Mouse (Mus musculus) liver, embryonic 11.5 days (tissue): Measurements from ENCODE around the gene Mettl23. TPM values are rescaled to one million over a fixed set of nuclear protein-coding genes. Genes with fewer than 3 reads are reported as not detected.

Experiments
- ATAC-seq: fragments of 200-750 bp; cut with Nextera tagmentation; replicated peaks from 2 replicates; pipeline ENCODE4 v1.8.0; 2017; ENCODE audit warnings: moderate number of reproducible peaks, mild to moderate bottlenecking, moderate TSS enrichment, moderate library complexity; ENCODE audit not compliant: low FRiP score
- DNase-seq: peaks from one replicate; pipeline ENCODE4 v3.0.0-alpha.2; 2017; ENCODE audit warnings: low spot score
- H3K27ac ChIP-seq: fragments of 300-500 bp; sonication (generic); 2 replicates; pipeline ENCODE4 v1.5.1; 2014; ENCODE audit warnings: mild to moderate bottlenecking, low read depth, low read length, control low read depth
- H3K27me3 ChIP-seq: fragments of 300-500 bp; sonication (generic); replicated peaks from 2 replicates; pipeline ENCODE4 v1.6.1; 2014; ENCODE audit warnings: low read length, mixed read lengths; ENCODE audit not compliant: control insufficient read depth, insufficient read depth
- H3K36me3 ChIP-seq: fragments of 300-500 bp; sonication (generic); 2 replicates; pipeline ENCODE4 v1.6.1; 2014; ENCODE audit warnings: mild to moderate bottlenecking, low read length, moderate library complexity, mixed read lengths; ENCODE audit not compliant: control insufficient read depth, insufficient read depth
- H3K4me1 ChIP-seq: fragments of 300-500 bp; sonication (generic); replicated peaks from 2 replicates; pipeline ENCODE4 v1.6.1; 2014; ENCODE audit warnings: low read length, mixed read lengths; ENCODE audit not compliant: control insufficient read depth, insufficient read depth
- H3K4me2 ChIP-seq: fragments of 300-500 bp; sonication (generic); 2 replicates; pipeline ENCODE4 v1.6.1; 2014; ENCODE audit warnings: mild to moderate bottlenecking, control low read depth, moderate library complexity
- H3K4me3 ChIP-seq: fragments of 300-500 bp; sonication (generic); 2 replicates; pipeline ENCODE4 v1.5.1; 2014; ENCODE audit warnings: low read depth, low read length, control low read depth
- H3K9ac ChIP-seq: fragments of 300-500 bp; sonication (generic); 2 replicates; pipeline ENCODE4 v1.6.1; 2014; ENCODE audit warnings: low read depth, low read length, control low read depth
- H3K9me3 ChIP-seq: fragments of 300-500 bp; sonication (generic); 2 replicates; pipeline ENCODE4 v1.6.1; 2016; ENCODE audit warnings: low read length, inconsistent platforms, mixed read lengths; ENCODE audit not compliant: control insufficient read depth
- WGBS: fragments of 180-500 bp; shearing (Covaris S2); extraction: QIAGEN DNeasy Blood & Tissue Kit; methylation state at CpG from one replicate; pipeline ENCODE4 v1.1.7; 2014; 5-methylcytosine and 5-hydroxymethylcytosine counted together
- polyA plus RNA-seq: library from polyadenylated mRNA; unstranded; fragments of >200 nt; fragmentation: Nextera tagmentation; extraction: Ambion mirVana; gene quantifications from 2 replicates; pipeline ENCODE4 v1.2.1, GENCODE M21; 2014

The Mettl23 gene
- polyA plus RNA-seq, 1 experiment from 2014 or later, result 65.1 TPM

- H3K27ac ChIP-seq, result peak overlapping the region; percentile 66; the same call in 1 of the 2 replicates
- H3K4me1 ChIP-seq, result peaks cover 38% of the 10 kb centered on the region
- no peaks in the 10 kb centered on the region for H3K36me3 ChIP-seq
- 35% methylated on average over 7 of the region's 7 CpGs for WGBS
- no peaks in the 10 kb centered on the region for H3K9me3 ChIP-seq
- peak overlapping the region; percentile 20; the same call in 1 of the 2 replicates for H3K4me2 ChIP-seq
- H3K9ac ChIP-seq, result no peak overlapping the region
- ATAC-seq (no peak), DNase-seq (no peak)
- H3K4me3 ChIP-seq, result no peak overlapping the region
- no peaks in the 10 kb centered on the region; the same call in 1 of the 2 replicates for H3K27me3 ChIP-seq
These were observed 28.1 kb upstream of the Mettl23 start for GRCm38 (mm10) chr11:116814884-116815415.

- DNase-seq (no peak), ATAC-seq (no peak)
- Histone ChIP-seq H3K27ac (no peak overlapping the region), H3K36me3 (no peaks in the 10 kb centered on the region), H3K9me3 (no peaks in the 10 kb centered on the region), H3K27me3 (no peaks in the 10 kb centered on the region), H3K4me2 (no peak overlapping the region), H3K9ac (no peak overlapping the region), H3K4me3 (no peak overlapping the region), H3K4me1 (peaks cover 31% of the 10 kb centered on the region)
- 71% methylated on average over 5 of the region's 5 CpGs for WGBS
These were observed 26.3 kb upstream of the Mettl23 start for GRCm38 (mm10) chr11:116816769-116817168.

DNA sequence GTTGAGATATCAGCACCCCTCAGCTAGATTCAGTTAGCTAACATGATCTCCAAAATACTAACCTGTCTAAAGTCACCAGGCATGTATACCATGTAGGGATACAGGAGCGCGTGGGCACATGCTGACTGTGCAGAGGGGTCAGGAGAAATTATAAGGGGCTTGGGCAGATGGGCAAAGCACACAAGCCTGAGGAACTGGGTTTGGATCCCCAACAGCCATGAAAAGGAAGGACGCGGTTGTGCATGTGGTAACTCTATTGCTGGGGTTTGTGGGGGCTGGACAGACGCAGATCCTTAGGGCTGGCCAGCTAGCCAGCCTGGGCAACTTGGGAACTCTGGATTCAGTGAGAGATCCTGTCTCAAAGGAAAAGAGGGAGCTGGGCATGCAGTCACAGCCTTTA lies 25.5 kb upstream of the Mettl23 start:
- no peak overlapping the region for H3K9ac ChIP-seq
- no peak overlapping the region for H3K4me2 ChIP-seq
- H3K36me3 ChIP-seq, result no peaks in the 10 kb centered on the region
- H3K9me3 ChIP-seq, result no peaks in the 10 kb centered on the region
- no peak for DNase-seq
- H3K27ac ChIP-seq, result no peak overlapping the region
- WGBS, result 92% methylated on average over 5 of the region's 5 CpGs
- peaks cover 27% of the 10 kb centered on the region for H3K4me1 ChIP-seq
- no peaks in the 10 kb centered on the region for H3K27me3 ChIP-seq
- no peak overlapping the region for H3K4me3 ChIP-seq
- ATAC-seq, result no peak

DNA sequence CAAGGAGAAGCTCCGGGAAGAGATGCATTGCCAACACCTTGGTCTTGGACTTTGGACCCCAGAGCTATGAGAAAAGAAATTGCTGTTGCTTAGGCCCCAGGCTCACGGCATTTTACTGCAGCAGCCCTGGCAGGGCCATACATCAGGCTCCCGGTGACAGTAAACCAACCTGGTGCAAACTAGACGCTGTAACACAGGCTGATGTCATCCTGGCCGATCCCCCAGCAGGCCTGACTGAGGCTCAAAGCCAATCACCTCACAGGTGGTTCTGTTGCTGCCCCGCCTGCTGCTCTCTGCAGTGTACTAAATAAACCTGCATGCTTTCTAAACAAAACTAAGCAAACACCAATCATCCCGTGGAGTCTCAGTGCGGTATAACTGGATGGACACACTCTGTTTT lies 24.4 kb upstream of the Mettl23 start:
- Histone ChIP-seq H3K27ac (no peak overlapping the region), H3K4me3 (no peak overlapping the region), H3K4me2 (no peak overlapping the region), H3K36me3 (no peaks in the 10 kb centered on the region), H3K27me3 (no peaks in the 10 kb centered on the region), H3K4me1 (peaks cover 18% of the 10 kb centered on the region), H3K9me3 (no peaks in the 10 kb centered on the region), H3K9ac (no peak overlapping the region)
- DNase-seq (no peak), ATAC-seq (no peak)
- WGBS, result 54% methylated on average over 8 of the region's 8 CpGs

- H3K4me1 ChIP-seq, result peaks cover 4% of the 10 kb centered on the region
- no peak for DNase-seq
- WGBS, result 88% methylated on average over 5 of the region's 5 CpGs
These were observed 23.0 kb upstream of the Mettl23 start for GRCm38 (mm10) chr11:116819932-116820593.

DNA sequence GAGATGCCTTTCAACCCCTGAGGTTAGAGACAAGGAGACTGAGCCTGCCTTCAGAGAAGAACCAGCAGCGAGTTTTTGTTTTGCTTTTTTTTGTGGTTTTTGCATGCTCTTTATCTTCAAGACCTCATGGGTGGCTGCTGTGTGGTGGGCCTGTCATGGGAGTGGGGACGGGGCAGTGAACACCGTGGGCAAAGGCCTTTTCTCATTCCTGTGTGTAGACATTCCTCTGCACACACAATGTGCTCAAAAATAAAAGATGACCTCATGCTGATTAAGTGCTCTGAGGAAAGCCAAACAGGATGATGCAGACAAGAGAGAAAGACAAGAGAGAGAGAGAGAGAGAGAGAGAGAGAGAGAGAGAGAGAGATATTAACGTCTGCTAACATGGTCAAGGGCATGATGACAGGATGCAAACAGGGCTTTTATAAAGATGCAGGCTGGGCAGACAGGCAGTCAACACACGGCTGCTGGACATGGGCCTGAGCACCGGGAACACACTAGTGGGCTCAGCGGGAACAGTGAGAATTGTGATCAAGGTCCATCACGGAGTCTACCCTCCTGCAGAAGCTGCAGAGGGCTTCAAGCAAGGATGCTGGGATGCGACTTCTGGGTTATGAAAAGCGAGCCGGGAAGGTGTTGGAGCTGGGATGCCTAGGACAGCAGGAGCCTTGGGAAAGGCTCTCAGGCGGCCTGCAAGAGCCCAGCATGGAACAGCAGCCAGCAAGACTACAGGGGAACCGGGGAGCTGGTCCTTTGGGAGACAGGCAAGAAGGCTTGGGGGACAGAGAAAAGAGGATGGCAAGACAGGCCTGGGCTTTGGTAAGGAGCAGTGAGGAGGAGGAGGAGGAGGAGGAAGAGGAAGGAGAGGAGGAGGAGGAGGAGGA lies 21.8 kb upstream of the Mettl23 start:
- ATAC-seq (no peak), DNase-seq (no peak)
- H3K27ac ChIP-seq, result no peak overlapping the region
- no peaks in the 10 kb centered on the region for H3K9me3 ChIP-seq
- no peak overlapping the region for H3K4me2 ChIP-seq
- no peaks in the 10 kb centered on the region; the same call in 1 of the 2 replicates for H3K4me1 ChIP-seq
- H3K36me3 ChIP-seq, result no peaks in the 10 kb centered on the region
- no peak overlapping the region for H3K9ac ChIP-seq
- no peaks in the 10 kb centered on the region; the same call in 1 of the 2 replicates for H3K27me3 ChIP-seq
- no peak overlapping the region for H3K4me3 ChIP-seq
- WGBS, result 61% methylated on average over 13 of the region's 13 CpGs

More at GRCm38 (mm10) chr11:116819932-116820593, 23.0 kb upstream of the Mettl23 start:
- Histone ChIP-seq H3K4me2 (no peak overlapping the region), H3K9ac (no peak overlapping the region), H3K27me3 (no peaks in the 10 kb centered on the region), H3K27ac (no peak overlapping the region), H3K4me3 (no peak overlapping the region), H3K9me3 (no peaks in the 10 kb centered on the region), H3K36me3 (no peaks in the 10 kb centered on the region)
- ATAC-seq, result no peak

- no peak for ATAC-seq
- no peak for DNase-seq
- no peaks in the 10 kb centered on the region for H3K9me3 ChIP-seq
- H3K4me3 ChIP-seq, result no peak overlapping the region
- peaks cover under 1% of the 10 kb centered on the region; the same call in 1 of the 2 replicates for H3K4me1 ChIP-seq
- WGBS, result 81% methylated on average over 10 of the region's 10 CpGs
- no peak overlapping the region for H3K4me2 ChIP-seq
- H3K27me3 ChIP-seq, result peaks cover 2% of the 10 kb centered on the region; the same call in 1 of the 2 replicates
- no peak overlapping the region for H3K27ac ChIP-seq
- no peak overlapping the region for H3K9ac ChIP-seq
- H3K36me3 ChIP-seq, result no peaks in the 10 kb centered on the region
These were observed 20.9 kb upstream of the Mettl23 start for GRCm38 (mm10) chr11:116822215-116822614.

GRCm38 (mm10) chr11:116822626-116823025 lies 20.5 kb upstream of the Mettl23 start:
- H3K4me1 ChIP-seq, result peaks cover 3% of the 10 kb centered on the region; the same call in 1 of the 2 replicates

More at GRCm38 (mm10) chr11:116822626-116823025, 20.5 kb upstream of the Mettl23 start:
- Histone ChIP-seq H3K27ac (no peak overlapping the region), H3K36me3 (no peaks in the 10 kb centered on the region), H3K9ac (no peak overlapping the region), H3K9me3 (no peaks in the 10 kb centered on the region), H3K4me3 (no peak overlapping the region), H3K4me2 (no peak overlapping the region), H3K27me3 (peaks cover 3% of the 10 kb centered on the region; the same call in 1 of the 2 replicates)
- DNase-seq (no peak), ATAC-seq (no peak)
- 90% methylated on average over 10 of the region's 10 CpGs for WGBS
